Mouse (Mus musculus) adipose tissue, adult 10 weeks (tissue): Measurements from ENCODE around the gene Cfb. TPM values are rescaled to one million over a fixed set of nuclear protein-coding genes. Genes with fewer than 3 reads are reported as not detected.

ENCODE experiments used
- polyA plus RNA-seq: library from polyadenylated mRNA; stranded (reverse); fragments of 350-450 nt; fragmentation: Illumina TruSeq; extraction: RNeasy Lipid Tissue Mini Kit (QIAGEN cat#74804); gene quantifications from one replicate; pipeline ENCODE4 v1.2.3, GENCODE M21; 2014; ENCODE audit warnings: low read depth, low replicate concordance

Gene Cfb
- polyA plus RNA-seq, result 114 TPM

GRCm38 (mm10) chr17:34862416-34863081, at the start of gene Cfb:
Gene Cfb, minus strand, starts transcription at chr17:34862518.

GRCm38 (mm10) chr17:34898160-34898586, 35.9 kb upstream of the Cfb start, which contains the start of the genes C2 and Ehmt2:
Gene C2, minus strand, starts transcription at chr17:34898265.
Gene Ehmt2, plus strand, starts transcription at chr17:34898469.

GRCm38 (mm10) chr17:34881683-34882310, 19.5 kb upstream of the Cfb start, which contains the start of gene Gm20547:
Gene Gm20547, minus strand, starts transcription at chr17:34882042.

GRCm38 (mm10) chr17:34879336-34879879, 17.1 kb upstream of the Cfb start, which contains the start of gene Zbtb12:
Gene Zbtb12, plus strand, starts transcription at chr17:34879483.

GRCm38 (mm10) chr17:34849722-34850516, 12.4 kb downstream of the Cfb start, which contains the start of the genes Skiv2l and Nelfe:
Gene Skiv2l, minus strand, starts transcription at chr17:34850210.
Gene Nelfe, plus strand, starts transcription at chr17:34850391.

GRCm38 (mm10) chr17:34836856-34837221, 25.5 kb downstream of the Cfb start, which contains the start of the genes Stk19 and Dxo:
Gene Stk19, minus strand, starts transcription at chr17:34836945.
Gene Dxo, plus strand, starts transcription at chr17:34837019.

Other genes with a start within 250 kb of the Cfb start
- 3.9 TPM for gene Egfl8, start 246.5 kb downstream of the Cfb start, polyA plus RNA-seq
- gene Ppt2, start 234.0 kb downstream of the Cfb start, polyA plus RNA-seq, result 55.8 TPM
- 31.3 TPM for gene Prrt1, start 233.0 kb downstream of the Cfb start, polyA plus RNA-seq
- gene Fkbpl, start 217.8 kb downstream of the Cfb start, polyA plus RNA-seq, result 15.4 TPM
- 49.9 TPM for gene Atf6b, start 215.4 kb downstream of the Cfb start, polyA plus RNA-seq
- gene Tnxb, start 192.0 kb downstream of the Cfb start, polyA plus RNA-seq, result 30.0 TPM
- 248 TPM for gene C4b, start 118.6 kb downstream of the Cfb start, polyA plus RNA-seq
- 1.4 TPM for gene Cyp21a1, start 58.0 kb downstream of the Cfb start, polyA plus RNA-seq
- gene Stk19, start 25.6 kb downstream of the Cfb start, polyA plus RNA-seq, result 45.3 TPM
- gene Dxo, start 25.5 kb downstream of the Cfb start, polyA plus RNA-seq, result 59.7 TPM
- 45.7 TPM for gene Skiv2l, start 12.3 kb downstream of the Cfb start, polyA plus RNA-seq
- 75.8 TPM for gene Nelfe, start 12.1 kb downstream of the Cfb start, polyA plus RNA-seq
- 14.4 TPM for gene Zbtb12, start 17.0 kb upstream of the Cfb start, polyA plus RNA-seq
- gene Gm20547, start 19.5 kb upstream of the Cfb start, polyA plus RNA-seq, result not detected
- 104 TPM for gene C2, start 35.7 kb upstream of the Cfb start, polyA plus RNA-seq
- gene Ehmt2, start 36.0 kb upstream of the Cfb start, polyA plus RNA-seq, result 113 TPM
- gene Slc44a4, start 51.9 kb upstream of the Cfb start, polyA plus RNA-seq, result 39.3 TPM
- 81.9 TPM for gene Neu1, start 68.7 kb upstream of the Cfb start, polyA plus RNA-seq
- 47.9 TPM for gene Hspa1b, start 96.7 kb upstream of the Cfb start, polyA plus RNA-seq
- gene Gm20481, start 107.4 kb upstream of the Cfb start, polyA plus RNA-seq, result not detected
- 24.3 TPM for gene Hspa1a, start 109.6 kb upstream of the Cfb start, polyA plus RNA-seq
- 12.0 TPM for gene Hspa1l, start 110.2 kb upstream of the Cfb start, polyA plus RNA-seq
- 23.4 TPM for gene Lsm2, start 119.3 kb upstream of the Cfb start, polyA plus RNA-seq
- gene Vars, start 138.5 kb upstream of the Cfb start, polyA plus RNA-seq, result 62.8 TPM
- 0.96 TPM for gene Vwa7, start 154.1 kb upstream of the Cfb start, polyA plus RNA-seq
- 2.9 TPM for gene Sapcd1, start 165.5 kb upstream of the Cfb start, polyA plus RNA-seq
- gene Msh5, start 184.2 kb upstream of the Cfb start, polyA plus RNA-seq, result 4.2 TPM
- 127 TPM for gene Clic1, start 187.4 kb upstream of the Cfb start, polyA plus RNA-seq
- 43.7 TPM for gene Ddah2, start 196.5 kb upstream of the Cfb start, polyA plus RNA-seq
- 2.2 TPM for gene Ly6g6c, start 202.9 kb upstream of the Cfb start, polyA plus RNA-seq
- gene Mpig6b, start 203.7 kb upstream of the Cfb start, polyA plus RNA-seq, result 2.4 TPM
- 8.2 TPM for gene Ly6g6e, start 214.4 kb upstream of the Cfb start, polyA plus RNA-seq
- 14.6 TPM for gene Ly6g6d, start 215.5 kb upstream of the Cfb start, polyA plus RNA-seq
- gene Ly6g6f, start 223.1 kb upstream of the Cfb start, polyA plus RNA-seq, result not detected
- 106 TPM for gene Abhd16a, start 226.7 kb upstream of the Cfb start, polyA plus RNA-seq
- 1,353 TPM for gene Ly6g5c, start 245.8 kb upstream of the Cfb start, polyA plus RNA-seq